Mouse (Mus musculus) MEL (cell line): Measurements from ENCODE around the gene Sec23a. TPM values are rescaled to one million over a fixed set of nuclear protein-coding genes. Genes with fewer than 3 reads are reported as not detected.

Experiments used
- DNase-seq: peaks from one replicate; pipeline ENCODE4 v3.0.0; 2011; ENCODE audit warnings: low read depth, low spot score
- H3K27ac ChIP-seq: 2 replicates; pipeline ENCODE4 v1.5.1; 2012; ENCODE audit warnings: low read depth, mild to moderate bottlenecking, control low read depth, low read length, moderate library complexity; ENCODE audit not compliant: control insufficient read depth
- H3K27me3 ChIP-seq, 2 experiments: fragments of 150-350 bp in 1 of 2; sonication (generic) in 1 of 2; 2 replicates each; pipeline ENCODE4 v1.6.1; 2012; ENCODE audit warnings: low read length in 2 of 2, mild to moderate bottlenecking in 2 of 2, improper control_type of control experiment in 1 of 2, moderate library complexity in 1 of 2; ENCODE audit not compliant: insufficient read depth in 2 of 2, control insufficient read depth in 1 of 2
- H3K36me3 ChIP-seq, 2 experiments: 2 replicates each; pipeline ENCODE4 v1.6.1; 2012 to 2014; ENCODE audit warnings: low read length in 2 of 2, improper control_type of control experiment in 1 of 2, inconsistent platforms in 1 of 2, mild to moderate bottlenecking in 1 of 2; ENCODE audit not compliant: insufficient read depth in 2 of 2, control insufficient read depth in 1 of 2
- H3K4me1 ChIP-seq, 2 experiments: fragments of 150-350 bp in 1 of 2; sonication (generic) in 1 of 2; 2 replicates each; pipeline ENCODE4 v1.6.1; 2012; ENCODE audit warnings: low read length in 2 of 2, improper control_type of control experiment in 1 of 2, mild to moderate bottlenecking in 1 of 2; ENCODE audit not compliant: insufficient read depth in 2 of 2, control insufficient read depth in 1 of 2
- H3K4me3 ChIP-seq, 2 experiments: fragments of 150-350 bp in 1 of 2; sonication (generic) in 1 of 2; 2 replicates each; pipeline ENCODE4 v1.5.1; 2012; ENCODE audit warnings: low read depth in 2 of 2, low read length in 2 of 2, mild to moderate bottlenecking in 2 of 2, moderate library complexity in 2 of 2, control low read depth in 1 of 2, improper control_type of control experiment in 1 of 2; ENCODE audit not compliant: control insufficient read depth in 1 of 2, insufficient read depth in 1 of 2
- H3K79me2 ChIP-seq: 2 replicates; pipeline ENCODE4 v1.6.1; 2012; ENCODE audit warnings: mild to moderate bottlenecking, low read length, moderate library complexity; ENCODE audit not compliant: control insufficient read depth, poor library complexity, insufficient read depth
- H3K9ac ChIP-seq: 2 replicates; pipeline ENCODE4 v1.6.1; 2012; ENCODE audit warnings: low read depth, mild to moderate bottlenecking, control low read depth, low read length, moderate library complexity; ENCODE audit not compliant: control insufficient read depth, poor library complexity, severe bottlenecking
- H3K9me3 ChIP-seq: fragments of 150-350 bp; sonication (generic); replicated peaks from 2 replicates; pipeline ENCODE4 v1.6.1; 2012; ENCODE audit warnings: mild to moderate bottlenecking, low read length, improper control_type of control experiment, moderate library complexity; ENCODE audit not compliant: insufficient read depth
- CHD2 ChIP-seq: IDR thresholded peaks from 2 replicates; pipeline ENCODE4 v1.6.1; 2011; ENCODE audit warnings: low read length, improper control_type of control experiment
- CTCF ChIP-seq, 3 experiments: IDR thresholded peaks in 2 of 3; conservative IDR thresholded peaks in 1 of 3; 2 replicates each; pipeline ENCODE4 v1.5.1; 2011 to 2012; ENCODE audit warnings: low read length in 3 of 3, low read depth in 2 of 3, mild to moderate bottlenecking in 2 of 3, improper control_type of control experiment in 1 of 3, inconsistent platforms in 1 of 3, mixed read lengths in 1 of 3, moderate library complexity in 1 of 3; ENCODE audit not compliant: control insufficient read depth in 1 of 3, insufficient read depth in 1 of 3, poor library complexity in 1 of 3, severe bottlenecking in 1 of 3
- ELF1 ChIP-seq: IDR thresholded peaks from 2 replicates; pipeline ENCODE4 v1.6.1; 2014; ENCODE audit warnings: low read depth, mild to moderate bottlenecking, inconsistent platforms, low read length, improper control_type of control experiment, moderate library complexity
- ETS1 ChIP-seq: IDR thresholded peaks from 2 replicates; pipeline ENCODE4 v1.6.1; 2012; ENCODE audit warnings: low read depth, mild to moderate bottlenecking, inconsistent platforms, low read length, improper control_type of control experiment, moderate library complexity
- GABPA ChIP-seq: IDR thresholded peaks from 2 replicates; pipeline ENCODE4 v1.6.1; 2012; ENCODE audit warnings: low read depth, mild to moderate bottlenecking, inconsistent platforms, low read length, improper control_type of control experiment, moderate library complexity
- GATA1 ChIP-seq: IDR thresholded peaks from 2 replicates; pipeline ENCODE4 v1.6.1; 2011; ENCODE audit warnings: low read depth, low read length, improper control_type of control experiment
- HCFC1 ChIP-seq: IDR thresholded peaks from 2 replicates; pipeline ENCODE4 v1.6.1; 2012; ENCODE audit warnings: low read depth, mild to moderate bottlenecking, inconsistent platforms, low read length, improper control_type of control experiment, moderate library complexity
- JUND ChIP-seq: IDR thresholded peaks from 2 replicates; pipeline ENCODE4 v1.6.1; 2011; ENCODE audit warnings: low read depth, mild to moderate bottlenecking, improper control_type of control experiment, low read length
- MAX ChIP-seq: IDR thresholded peaks from 2 replicates; pipeline ENCODE4 v1.6.1; 2011; ENCODE audit warnings: low read length, improper control_type of control experiment
- MEF2A ChIP-seq: IDR thresholded peaks from 2 replicates; pipeline ENCODE4 v1.6.1; 2014; ENCODE audit warnings: low read depth, mild to moderate bottlenecking, inconsistent platforms, low read length, improper control_type of control experiment; ENCODE audit not compliant: poor library complexity, insufficient replicate concordance, severe bottlenecking; ENCODE audit errors: extremely low read depth
- MYC ChIP-seq: IDR thresholded peaks from 2 replicates; pipeline ENCODE4 v1.6.1; 2011; ENCODE audit warnings: low read depth, mild to moderate bottlenecking, low read length, improper control_type of control experiment, moderate library complexity
- POLR2A ChIP-seq, 2 experiments: IDR thresholded peaks; 2 replicates each; pipeline ENCODE4 v1.6.1; 2011 to 2012; ENCODE audit warnings: low read length in 2 of 2, mild to moderate bottlenecking in 2 of 2, control low read depth in 1 of 2, improper control_type of control experiment in 1 of 2, low read depth in 1 of 2, moderate library complexity in 1 of 2; ENCODE audit not compliant: control insufficient read depth in 1 of 2, insufficient read depth in 1 of 2, poor library complexity in 1 of 2
- RAD21 ChIP-seq: IDR thresholded peaks from 2 replicates; pipeline ENCODE4 v1.6.1; 2011; ENCODE audit warnings: mild to moderate bottlenecking, low read depth, low read length, improper control_type of control experiment
- RCOR1 ChIP-seq: IDR thresholded peaks from 2 replicates; pipeline ENCODE4 v1.6.1; 2012; ENCODE audit warnings: low read depth, mild to moderate bottlenecking, inconsistent platforms, low read length, improper control_type of control experiment
- SIN3A ChIP-seq: IDR thresholded peaks from 2 replicates; pipeline ENCODE4 v1.6.1; 2012; ENCODE audit warnings: low read length, improper control_type of control experiment, inconsistent platforms
- SMC3 ChIP-seq: IDR thresholded peaks from 2 replicates; pipeline ENCODE4 v1.6.1; 2011; ENCODE audit warnings: low read depth, low read length, improper control_type of control experiment
- TBP ChIP-seq: IDR thresholded peaks from 2 replicates; pipeline ENCODE4 v1.8.0; 2011; ENCODE audit warnings: low read depth, low read length, improper control_type of control experiment
- TCF12 ChIP-seq: IDR thresholded peaks from 2 replicates; pipeline ENCODE4 v1.6.1; 2014; ENCODE audit warnings: low read depth, mild to moderate bottlenecking, inconsistent platforms, low read length, improper control_type of control experiment, moderate library complexity
- UBTF ChIP-seq: IDR thresholded peaks from 2 replicates; pipeline ENCODE4 v1.6.1; 2012; ENCODE audit warnings: low read depth, mild to moderate bottlenecking, inconsistent platforms, low read length, improper control_type of control experiment, moderate library complexity, borderline replicate concordance; ENCODE audit not compliant: insufficient read depth
- ZC3H11A ChIP-seq: IDR thresholded peaks from 2 replicates; pipeline ENCODE4 v1.6.1; 2012; ENCODE audit warnings: low read depth, mild to moderate bottlenecking, inconsistent platforms, low read length, improper control_type of control experiment
- ZKSCAN1 ChIP-seq: IDR thresholded peaks from 2 replicates; pipeline ENCODE4 v1.6.1; 2012; ENCODE audit warnings: low read depth, mild to moderate bottlenecking, inconsistent platforms, low read length, improper control_type of control experiment, moderate library complexity
- ZMIZ1 ChIP-seq: IDR thresholded peaks from 2 replicates; pipeline ENCODE4 v1.6.1; 2012; ENCODE audit warnings: low read depth, mild to moderate bottlenecking, inconsistent platforms, low read length, improper control_type of control experiment, moderate library complexity
- ZNF384 ChIP-seq: IDR thresholded peaks from 2 replicates; pipeline ENCODE4 v1.6.1; 2012; ENCODE audit warnings: low read depth, mild to moderate bottlenecking, inconsistent platforms, low read length, improper control_type of control experiment
- polyA plus RNA-seq, 2 experiments: library from polyadenylated mRNA; stranded (reverse) in 1 of 2; unstranded in 1 of 2; fragments of >175 nt in 1 of 2; fragments of >200 nt in 1 of 2; gene quantifications; 2 replicates each; pipeline versions ENCODE4 v1.2.1 to v1.2.4; 2012; ENCODE audit warnings: low replicate concordance in 2 of 2, low read depth in 1 of 2; ENCODE audit not compliant: insufficient read length in 2 of 2, insufficient read depth in 1 of 2, missing spikeins in 1 of 2
- total RNA-seq: library from RNA; depleted of rRNA; stranded (reverse); fragments of 300-350 nt; gene quantifications from 2 replicates; pipeline ENCODE4 v1.2.3, GENCODE M21; 2012

Gene Sec23a
- total and polyA plus RNA-seq, 3 experiments, result 16.1 to 98.2 (median 16.7) TPM

DNA sequence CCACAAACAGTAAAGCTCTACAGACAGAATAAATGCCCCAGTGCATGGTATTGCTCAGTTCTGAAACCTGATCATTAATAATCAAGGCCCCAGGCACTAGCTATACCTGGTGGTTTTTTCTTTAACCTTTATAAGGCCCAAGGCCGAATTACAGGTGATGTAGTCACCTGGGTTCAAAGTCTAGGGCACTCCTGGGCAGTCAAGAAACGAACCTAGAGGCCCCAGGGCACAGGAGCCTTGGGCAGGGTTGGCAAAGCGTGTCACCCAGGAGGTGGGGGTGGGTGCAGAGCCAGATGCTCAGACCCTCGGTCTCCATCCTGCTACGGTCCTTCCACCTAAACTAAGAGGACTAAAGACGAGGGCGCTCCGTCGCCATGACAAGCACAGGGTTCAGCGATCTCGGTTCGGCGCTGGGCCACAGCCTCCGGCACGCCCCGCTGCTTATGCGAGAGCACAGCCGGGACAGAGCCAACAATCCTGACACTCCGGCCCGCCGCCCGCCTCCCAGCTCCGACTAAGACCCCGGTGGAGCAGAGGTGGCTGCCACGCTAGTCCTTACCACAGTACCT, 458 bp downstream of the Sec23a start:
- H3K4me1 ChIP-seq, result peaks cover 3 to 5% of the 10 kb centered on the region in 2 experiments; a peak in 3 of 4 replicates
- H3K27me3 ChIP-seq, result no peaks in the 10 kb centered on the region
- TF ChIP-seq ZMIZ1 (no peak), POLR2A (IDR thresholded peaks at IDR 0.05; ENCODE audit: control insufficient read depth in 1 of 2, insufficient read depth in 1 of 2, low read depth in 1 of 2, low read length in 2 of 2, poor library complexity in 1 of 2) (peak in 1 of 2 experiments; percentile 52; a peak in 1 of 4 replicates), GATA1 (no peak), HCFC1 (no peak), ZKSCAN1 (no peak)
- H3K27ac ChIP-seq, result peak overlapping the region; percentile 8; the same call in 1 of the 2 replicates
- H3K79me2 ChIP-seq, result peaks cover 8% of the 10 kb centered on the region
- H3K9me3 ChIP-seq, result no peaks in the 10 kb centered on the region
- H3K9ac ChIP-seq, result peak overlapping the region; percentile 67
- H3K4me3 ChIP-seq, result peak overlapping the region; percentile 72 to 93
- peaks cover 0 to 11% of the 10 kb centered on the region in 2 experiments; a peak in 3 of 4 replicates for H3K36me3 ChIP-seq
- DNase-seq, result no peak

DNA sequence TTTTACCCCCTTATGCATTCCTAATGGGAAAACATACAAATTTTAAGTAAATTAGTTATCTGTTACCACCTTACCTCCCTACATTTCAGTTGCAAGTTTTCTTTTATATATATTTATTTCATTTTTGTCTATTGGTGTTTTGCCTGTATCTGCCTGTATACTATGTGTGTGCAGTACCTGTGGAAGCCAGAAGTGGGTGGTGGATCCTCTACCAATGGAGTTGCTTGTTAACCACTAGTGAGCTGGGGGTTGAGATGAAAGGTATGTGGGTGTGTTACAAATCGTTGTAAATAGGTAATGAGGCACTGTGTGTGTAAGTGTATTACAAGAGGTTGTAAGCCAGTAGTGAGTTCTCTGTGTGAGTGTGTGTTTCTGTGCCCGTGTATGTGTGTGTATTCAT, 1.3 kb downstream of the Sec23a start:
- peak; percentile 60 for DNase-seq
- Histone ChIP-seq H3K9ac (no peak overlapping the region), H3K27ac (no peak overlapping the region)

DNA sequence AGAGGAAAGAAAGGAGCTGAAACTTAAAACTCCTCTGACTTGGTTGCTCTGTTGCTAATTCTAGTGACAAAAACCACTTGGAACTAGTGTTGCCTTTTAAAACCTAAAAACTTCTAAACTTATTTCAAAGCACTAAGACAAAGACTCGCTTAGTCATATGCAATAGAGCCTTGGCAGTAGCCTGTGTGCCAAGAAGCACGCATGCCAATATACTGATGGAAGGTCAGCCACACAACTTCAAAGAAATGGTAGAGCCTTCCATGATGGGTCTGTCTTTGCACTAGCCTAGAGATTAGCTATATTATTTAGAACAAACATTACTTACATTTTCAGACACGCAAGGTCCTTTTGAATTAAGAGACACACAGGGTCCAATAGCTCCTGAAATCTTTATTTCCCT, 26.1 kb downstream of the Sec23a start:
- no peak for DNase-seq
- H3K9ac ChIP-seq, result no peak overlapping the region
- no peak overlapping the region for H3K4me3 ChIP-seq
- TF ChIP-seq TCF12 (no peak), MAX (no peak), ZNF384 (no peak), CHD2 (no peak), SMC3 (no peak), UBTF (no peak), JUND (no peak), CTCF (IDR thresholded peaks at IDR 0.05 in 2 of 3, conservative IDR thresholded peaks at IDR 0.05 in 1 of 3; ENCODE audit: control insufficient read depth in 1 of 3, insufficient read depth in 1 of 3, low read depth in 2 of 3, low read length in 3 of 3, poor library complexity in 1 of 3, severe bottlenecking in 1 of 3) (no peak), HCFC1 (no peak), SIN3A (no peak), ZC3H11A (no peak), POLR2A (IDR thresholded peaks at IDR 0.05; ENCODE audit: control insufficient read depth in 1 of 2, insufficient read depth in 1 of 2, low read depth in 1 of 2, low read length in 2 of 2, poor library complexity in 1 of 2) (no peak), RCOR1 (no peak), ETS1 (no peak), RAD21 (no peak), GABPA (no peak), MYC (no peak)
- TF ChIP-seq, all 39 proteins: peak for 0
- H3K27me3 ChIP-seq, result no peaks in the 10 kb centered on the region
- peaks cover 0 to 5% of the 10 kb centered on the region in 2 experiments; a peak in 1 of 4 replicates for H3K4me1 ChIP-seq
- H3K9me3 ChIP-seq, result no peaks in the 10 kb centered on the region
- H3K27ac ChIP-seq, result no peak overlapping the region
- peaks cover 4 to 9% of the 10 kb centered on the region in 2 experiments; a peak in 3 of 4 replicates for H3K36me3 ChIP-seq
- no peaks in the 10 kb centered on the region for H3K79me2 ChIP-seq

More for the DNA sequence above, 1.3 kb downstream of the Sec23a start:
- no peaks in the 10 kb centered on the region for H3K9me3 ChIP-seq
- H3K36me3 ChIP-seq, result peaks cover 0 to 11% of the 10 kb centered on the region in 2 experiments; a peak in 3 of 4 replicates
- no peak overlapping the region for H3K4me3 ChIP-seq
- TF ChIP-seq MEF2A (no peak), ELF1 (no peak), CTCF (IDR thresholded peaks at IDR 0.05 in 2 of 3, conservative IDR thresholded peaks at IDR 0.05 in 1 of 3; ENCODE audit: control insufficient read depth in 1 of 3, insufficient read depth in 1 of 3, low read depth in 2 of 3, low read length in 3 of 3, poor library complexity in 1 of 3, severe bottlenecking in 1 of 3) (peak in 1 of 3 experiments; percentile 13; a peak in 1 of 6 replicates), TBP (no peak), CHD2 (no peak), ZC3H11A (no peak)
- H3K27me3 ChIP-seq, result no peaks in the 10 kb centered on the region
- peaks cover 3 to 5% of the 10 kb centered on the region in 2 experiments; a peak in 3 of 4 replicates for H3K4me1 ChIP-seq
- peaks cover 8% of the 10 kb centered on the region for H3K79me2 ChIP-seq
